In genomic region chr5:134865158-134865557, GRCm38 (mm10) we compare ENCODE assay signal across 9 mouse cellular contexts. TPM values are rescaled to one million over a fixed set of nuclear protein-coding genes. Genes with fewer than 3 reads are reported as not detected.
DNase-seq lines count a peak whose midpoint lies in the region; ATAC-seq lines count a peak whose summit lies in the region.
"Had no signal": no experiment of that assay in that cellular context is flagged by ENCODE, and none has a peak within 500 bp of the region (broad histone marks: within the 10 kb centered on the region; RNA-seq: fewer than 3 reads in every experiment).

No protein-coding gene starts in this region.

- H3K4me3 ChIP-seq in neural tube, embryonic 15.5 days (replicated peaks): no peak overlapping the region
- H3K4me3 ChIP-seq in embryonic facial prominence, embryonic 10.5 days: no peak overlapping the region
- no peak overlapping the region for H3K4me3 ChIP-seq in heart, embryonic 15.5 days
- no peak overlapping the region for H3K4me3 ChIP-seq in hindbrain, embryonic 12.5 days

- DNase-seq in neural tube, embryonic 10.5 days (ENCODE audit: extremely low spot score, low spot score): peak; percentile 20
- peak; percentile 34 for DNase-seq in embryonic facial prominence, embryonic 10.5 days (ENCODE audit: low spot score)
- peak; percentile 75 for DNase-seq in lung, postnatal 14 days
- DNase-seq in layer of hippocampus, adult 18-20 months (ENCODE audit: low spot score in 2 of 2): no peak

- H3K4me1 ChIP-seq in neural tube, embryonic 15.5 days: no peaks in the 10 kb centered on the region
- peaks cover 29% of the 10 kb centered on the region for H3K4me1 ChIP-seq in embryonic facial prominence, embryonic 10.5 days
- H3K4me1 ChIP-seq in heart, embryonic 15.5 days (replicated peaks): peaks cover 24% of the 10 kb centered on the region
- no peaks in the 10 kb centered on the region; the same call in 1 of the 2 replicates for H3K4me1 ChIP-seq in hindbrain, embryonic 12.5 days

- no peaks in the 10 kb centered on the region for H3K27me3 ChIP-seq in neural tube, embryonic 15.5 days (replicated peaks)
- H3K27me3 ChIP-seq in embryonic facial prominence, embryonic 10.5 days (replicated peaks; ENCODE audit: low read depth, poor library complexity, severe bottlenecking): 0 out of 2 replicates have a peak, but pooled peaks cover 2% of the 10 kb centered on the region
- no peaks in the 10 kb centered on the region for H3K27me3 ChIP-seq in heart, embryonic 15.5 days
- H3K27me3 ChIP-seq in hindbrain, embryonic 12.5 days: no peaks in the 10 kb centered on the region

- H3K4me2 ChIP-seq in neural tube, embryonic 15.5 days: no peak overlapping the region
- no peak overlapping the region for H3K4me2 ChIP-seq in heart, embryonic 15.5 days
- H3K4me2 ChIP-seq in hindbrain, embryonic 12.5 days (replicated peaks): no peak overlapping the region

- WGBS in neural tube, embryonic 15.5 days: 67% methylated on average over 8 of the region's 8 CpGs
- WGBS in embryonic facial prominence, embryonic 10.5 days: 58% methylated on average over 8 of the region's 8 CpGs
- WGBS in heart, embryonic 15.5 days: 25% methylated on average over 8 of the region's 8 CpGs
- 57% methylated on average over 8 of the region's 8 CpGs for WGBS in hindbrain, embryonic 12.5 days

- H3K9me3 ChIP-seq in neural tube, embryonic 15.5 days (replicated peaks): no peaks in the 10 kb centered on the region
- no peaks in the 10 kb centered on the region for H3K9me3 ChIP-seq in embryonic facial prominence, embryonic 10.5 days
- H3K9me3 ChIP-seq in heart, embryonic 15.5 days (replicated peaks): no peaks in the 10 kb centered on the region
- no peaks in the 10 kb centered on the region for H3K9me3 ChIP-seq in hindbrain, embryonic 12.5 days (replicated peaks)

- no peaks in the 10 kb centered on the region for H3K36me3 ChIP-seq in neural tube, embryonic 15.5 days
- no peaks in the 10 kb centered on the region for H3K36me3 ChIP-seq in embryonic facial prominence, embryonic 10.5 days (replicated peaks)
- H3K36me3 ChIP-seq in heart, embryonic 15.5 days: no peaks in the 10 kb centered on the region
- H3K36me3 ChIP-seq in hindbrain, embryonic 12.5 days: no peaks in the 10 kb centered on the region

- no peak for ATAC-seq in neural tube, embryonic 15.5 days (ENCODE audit: low FRiP score)
- peak; percentile 61; the same call in 1 of the 2 replicates for ATAC-seq in heart, embryonic 15.5 days (replicated peaks; ENCODE audit: insufficient number of reproducible peaks, insufficient read depth, low FRiP score, low read depth)
- no peak for ATAC-seq in hindbrain, embryonic 12.5 days (ENCODE audit: low FRiP score)

- H3K9ac ChIP-seq in neural tube, embryonic 15.5 days (replicated peaks): no peak overlapping the region
- no peak overlapping the region for H3K9ac ChIP-seq in heart, embryonic 15.5 days
- H3K9ac ChIP-seq in hindbrain, embryonic 12.5 days: no peak overlapping the region

- H3K27ac ChIP-seq in neural tube, embryonic 15.5 days (replicated peaks): no peak overlapping the region
- H3K27ac ChIP-seq in embryonic facial prominence, embryonic 10.5 days (replicated peaks): peak overlapping the region; percentile 48
- peak overlapping the region; percentile 24 for H3K27ac ChIP-seq in heart, embryonic 15.5 days
- H3K27ac ChIP-seq in hindbrain, embryonic 12.5 days: no peak overlapping the region

RNA-seq across cellular contexts. Expression of gene Tmem270, which starts 41.4 kb away (rescaled TPM):
- not detected in 2 replicates for polyA plus RNA-seq in neural tube, embryonic 15.5 days (2015; fragmentation: Nextera tagmentation; extraction: Ambion mirVana)
- not detected in 2 replicates for polyA plus RNA-seq in embryonic facial prominence, embryonic 10.5 days (2016; fragmentation: Nextera tagmentation; extraction: Ambion mirVana)
- not detected in 2 replicates for polyA plus RNA-seq in heart, embryonic 15.5 days (2015; fragmentation: Nextera tagmentation; extraction: Ambion mirVana)
- polyA plus RNA-seq in hindbrain, embryonic 12.5 days (2016; fragmentation: Nextera tagmentation; extraction: Ambion mirVana): not detected in 2 replicates
- not detected for total RNA-seq in layer of hippocampus, adult 18-20 months (2021)
- total RNA-seq: hematopoietic stem cell, adult 5-6 weeks had no signal
- polyA plus RNA-seq: neural tube, embryonic 11.5 days had no signal

RNA-seq across cellular contexts. Expression of gene Cldn13, which starts 50.2 kb away (rescaled TPM):
- polyA plus RNA-seq in neural tube, embryonic 15.5 days (2015; fragmentation: Nextera tagmentation; extraction: Ambion mirVana): not detected in 2 replicates
- 2.1 and 2.8 TPM in 2 replicates for polyA plus RNA-seq in embryonic facial prominence, embryonic 10.5 days (2016; fragmentation: Nextera tagmentation; extraction: Ambion mirVana)
- polyA plus RNA-seq in heart, embryonic 15.5 days (2015; fragmentation: Nextera tagmentation; extraction: Ambion mirVana): 0.43 and 1.9 TPM in 2 replicates
- polyA plus RNA-seq in hindbrain, embryonic 12.5 days (2016; fragmentation: Nextera tagmentation; extraction: Ambion mirVana): 2.4 and 2.6 TPM in 2 replicates
- total RNA-seq in layer of hippocampus, adult 18-20 months (2021): not detected

Comparison
In these comparisons a context has a peak if more than half of its experiments do, and no peak if none do; other contexts are left out.
1. DNase-seq: peak in neural tube, embryonic 10.5 days (single experiment), embryonic facial prominence, embryonic 10.5 days (single experiment) and lung, postnatal 14 days (single experiment); none in layer of hippocampus, adult 18-20 months (0 of 2).
2. H3K27ac ChIP-seq: peak in embryonic facial prominence, embryonic 10.5 days (single experiment) and heart, embryonic 15.5 days (single experiment); none in neural tube, embryonic 15.5 days (single experiment) and hindbrain, embryonic 12.5 days (single experiment).